Mouse (Mus musculus) heart, adult 18-20 months (tissue): ENCODE measurements around the gene Pold3. TPM values are rescaled to one million over a fixed set of nuclear protein-coding genes. Genes with fewer than 3 reads are reported as not detected.

Source experiments
- DNase-seq, 2 experiments: peaks; one replicate each; pipeline ENCODE4 v3.0.0; 2021 to 2022; ENCODE audit warnings: mixed read lengths in 1 of 2
- long read RNA-seq, 2 experiments: library from polyadenylated mRNA; stranded (forward); transcript quantifications; one replicate each; pipeline ENCODE4 v2.0.0; 2021
- total RNA-seq, 2 experiments: library from RNA; stranded (reverse); gene quantifications; 2 replicates each; pipeline ENCODE4 v1.2.3; 2021

Pold3 gene
- 10 to 100 TPM in 1 of 2 experiments, 1 to 10 TPM in 1; 6.6 to 10.7 TPM for total RNA-seq
- long read RNA-seq, experiment 1, partial matches to known transcripts: 0 of 7 reads
- long read RNA-seq, experiment 1, other reads (novel, unspliced or antisense): 4 of 7 reads
- long read RNA-seq, experiment 2, partial matches to known transcripts: 0 of 3 reads
- long read RNA-seq, experiment 2, other reads (novel, unspliced or antisense): 0 of 3 reads

GRCm38 (mm10) chr7:100121376-100121789, at the start of gene Pold3:
Gene Pold3 (minus strand): TSS chr7:100121565.
- peak; percentile 98 to 100 for DNase-seq

GRCm38 (mm10) chr7:100170756-100171155, 49.4 kb upstream of the Pold3 start:
- DNase-seq: no peak

GRCm38 (mm10) chr7:100168654-100169053, 47.3 kb upstream of the Pold3 start:
- DNase-seq: peak in 1 of 2 experiments; percentile 23

- no peak for DNase-seq
Measured at GRCm38 (mm10) chr7:100163506-100163905, 42.1 kb upstream of the Pold3 start.

- no peak for DNase-seq
Measured at GRCm38 (mm10) chr7:100160006-100160405, 38.6 kb upstream of the Pold3 start.

GRCm38 (mm10) chr7:100159105-100159841, 37.9 kb upstream of the Pold3 start, which contains the start of gene Lipt2:
Gene Lipt2 (plus strand): TSS chr7:100159277.
- peak; percentile 95 to 97 for DNase-seq

- DNase-seq: peak in 1 of 2 experiments; percentile 13
Measured at GRCm38 (mm10) chr7:100157669-100158068, 36.3 kb upstream of the Pold3 start.

- DNase-seq: no peak
Measured at GRCm38 (mm10) chr7:100150626-100151025, 29.3 kb upstream of the Pold3 start.

GRCm38 (mm10) chr7:100150086-100150485, 28.7 kb upstream of the Pold3 start:
- DNase-seq: peak in 1 of 2 experiments; percentile 26

- DNase-seq: no peak
Measured at GRCm38 (mm10) chr7:100148586-100148985, 27.2 kb upstream of the Pold3 start.

- no peak for DNase-seq
Measured at GRCm38 (mm10) chr7:100140591-100140990, 19.2 kb upstream of the Pold3 start.

GRCm38 (mm10) chr7:100138075-100138474, 16.7 kb upstream of the Pold3 start:
- DNase-seq: no peak

- peak; percentile 17 to 53 for DNase-seq
Measured at GRCm38 (mm10) chr7:100137038-100137437, 15.7 kb upstream of the Pold3 start.

- no peak for DNase-seq
Measured at GRCm38 (mm10) chr7:100132379-100132778, 11.0 kb upstream of the Pold3 start.

- DNase-seq: no peak
Measured at GRCm38 (mm10) chr7:100130592-100130991, 9.2 kb upstream of the Pold3 start.

- DNase-seq: no peak
Measured at GRCm38 (mm10) chr7:100128262-100129041, 7.1 kb upstream of the Pold3 start.

- DNase-seq: no peak
Measured at GRCm38 (mm10) chr7:100126514-100126913, 5.1 kb upstream of the Pold3 start.

GRCm38 (mm10) chr7:100125166-100125565, 3.8 kb upstream of the Pold3 start:
- DNase-seq: peak; percentile 17 to 29

- DNase-seq: peak; percentile 15 to 63
Measured at GRCm38 (mm10) chr7:100124211-100124610, 2.8 kb upstream of the Pold3 start.

GRCm38 (mm10) chr7:100123486-100123885, 2.1 kb upstream of the Pold3 start:
- DNase-seq: peak; percentile 25 to 41

- DNase-seq: no peak
Measured at GRCm38 (mm10) chr7:100120791-100121261, 539 bp downstream of the Pold3 start.

- DNase-seq: no peak
Measured at GRCm38 (mm10) chr7:100114279-100114678, 7.1 kb downstream of the Pold3 start.

- DNase-seq: no peak
Measured at GRCm38 (mm10) chr7:100113821-100114220, 7.5 kb downstream of the Pold3 start.
